Mouse (Mus musculus) MEL (cell line): ENCODE data around the gene Ccdc88c. TPM values are rescaled to one million over a fixed set of nuclear protein-coding genes. Genes with fewer than 3 reads are reported as not detected.
A peak's percentile ranks its signal among the peaks of the same experiment; 100 is the strongest.

Source experiments
- DNase-seq: peaks from one replicate; pipeline ENCODE4 v3.0.0; 2011; ENCODE audit warnings: low read depth, low spot score
- H3K27ac ChIP-seq: 2 replicates; pipeline ENCODE4 v1.5.1; 2012; ENCODE audit warnings: low read depth, mild to moderate bottlenecking, control low read depth, low read length, moderate library complexity; ENCODE audit not compliant: control insufficient read depth
- H3K27me3 ChIP-seq, 2 experiments: fragments of 150-350 bp in 1 of 2; sonication (generic) in 1 of 2; 2 replicates each; pipeline ENCODE4 v1.6.1; 2012; ENCODE audit warnings: low read length in 2 of 2, mild to moderate bottlenecking in 2 of 2, improper control_type of control experiment in 1 of 2, moderate library complexity in 1 of 2; ENCODE audit not compliant: insufficient read depth in 2 of 2, control insufficient read depth in 1 of 2
- H3K36me3 ChIP-seq, 2 experiments: 2 replicates each; pipeline ENCODE4 v1.6.1; 2012 to 2014; ENCODE audit warnings: low read length in 2 of 2, improper control_type of control experiment in 1 of 2, inconsistent platforms in 1 of 2, mild to moderate bottlenecking in 1 of 2; ENCODE audit not compliant: insufficient read depth in 2 of 2, control insufficient read depth in 1 of 2
- H3K4me1 ChIP-seq, 2 experiments: fragments of 150-350 bp in 1 of 2; sonication (generic) in 1 of 2; 2 replicates each; pipeline ENCODE4 v1.6.1; 2012; ENCODE audit warnings: low read length in 2 of 2, improper control_type of control experiment in 1 of 2, mild to moderate bottlenecking in 1 of 2; ENCODE audit not compliant: insufficient read depth in 2 of 2, control insufficient read depth in 1 of 2
- H3K4me3 ChIP-seq, 2 experiments: fragments of 150-350 bp in 1 of 2; sonication (generic) in 1 of 2; 2 replicates each; pipeline ENCODE4 v1.5.1; 2012; ENCODE audit warnings: low read depth in 2 of 2, low read length in 2 of 2, mild to moderate bottlenecking in 2 of 2, moderate library complexity in 2 of 2, control low read depth in 1 of 2, improper control_type of control experiment in 1 of 2; ENCODE audit not compliant: control insufficient read depth in 1 of 2, insufficient read depth in 1 of 2
- H3K79me2 ChIP-seq: 2 replicates; pipeline ENCODE4 v1.6.1; 2012; ENCODE audit warnings: mild to moderate bottlenecking, low read length, moderate library complexity; ENCODE audit not compliant: control insufficient read depth, poor library complexity, insufficient read depth
- H3K9ac ChIP-seq: 2 replicates; pipeline ENCODE4 v1.6.1; 2012; ENCODE audit warnings: low read depth, mild to moderate bottlenecking, control low read depth, low read length, moderate library complexity; ENCODE audit not compliant: control insufficient read depth, poor library complexity, severe bottlenecking
- H3K9me3 ChIP-seq: fragments of 150-350 bp; sonication (generic); replicated peaks from 2 replicates; pipeline ENCODE4 v1.6.1; 2012; ENCODE audit warnings: mild to moderate bottlenecking, low read length, improper control_type of control experiment, moderate library complexity; ENCODE audit not compliant: insufficient read depth
- BHLHE40 ChIP-seq: IDR thresholded peaks from 2 replicates; pipeline ENCODE4 v1.6.1; 2012; ENCODE audit warnings: low read depth, mild to moderate bottlenecking, inconsistent platforms, low read length, improper control_type of control experiment, borderline replicate concordance
- CTCF ChIP-seq, 3 experiments: IDR thresholded peaks in 2 of 3; conservative IDR thresholded peaks in 1 of 3; 2 replicates each; pipeline ENCODE4 v1.5.1; 2011 to 2012; ENCODE audit warnings: low read length in 3 of 3, low read depth in 2 of 3, mild to moderate bottlenecking in 2 of 3, improper control_type of control experiment in 1 of 3, inconsistent platforms in 1 of 3, mixed read lengths in 1 of 3, moderate library complexity in 1 of 3; ENCODE audit not compliant: control insufficient read depth in 1 of 3, insufficient read depth in 1 of 3, poor library complexity in 1 of 3, severe bottlenecking in 1 of 3
- ELF1 ChIP-seq: IDR thresholded peaks from 2 replicates; pipeline ENCODE4 v1.6.1; 2014; ENCODE audit warnings: low read depth, mild to moderate bottlenecking, inconsistent platforms, low read length, improper control_type of control experiment, moderate library complexity
- ETS1 ChIP-seq: IDR thresholded peaks from 2 replicates; pipeline ENCODE4 v1.6.1; 2012; ENCODE audit warnings: low read depth, mild to moderate bottlenecking, inconsistent platforms, low read length, improper control_type of control experiment, moderate library complexity
- GATA1 ChIP-seq: IDR thresholded peaks from 2 replicates; pipeline ENCODE4 v1.6.1; 2011; ENCODE audit warnings: low read depth, low read length, improper control_type of control experiment
- HCFC1 ChIP-seq: IDR thresholded peaks from 2 replicates; pipeline ENCODE4 v1.6.1; 2012; ENCODE audit warnings: low read depth, mild to moderate bottlenecking, inconsistent platforms, low read length, improper control_type of control experiment, moderate library complexity
- JUND ChIP-seq: IDR thresholded peaks from 2 replicates; pipeline ENCODE4 v1.6.1; 2011; ENCODE audit warnings: low read depth, mild to moderate bottlenecking, improper control_type of control experiment, low read length
- MAX ChIP-seq: IDR thresholded peaks from 2 replicates; pipeline ENCODE4 v1.6.1; 2011; ENCODE audit warnings: low read length, improper control_type of control experiment
- MAZ ChIP-seq: IDR thresholded peaks from 2 replicates; pipeline ENCODE4 v1.6.1; 2012; ENCODE audit warnings: low read depth, mild to moderate bottlenecking, inconsistent platforms, low read length, improper control_type of control experiment
- MEF2A ChIP-seq: IDR thresholded peaks from 2 replicates; pipeline ENCODE4 v1.6.1; 2014; ENCODE audit warnings: low read depth, mild to moderate bottlenecking, inconsistent platforms, low read length, improper control_type of control experiment; ENCODE audit not compliant: poor library complexity, insufficient replicate concordance, severe bottlenecking; ENCODE audit errors: extremely low read depth
- NELFE ChIP-seq: IDR thresholded peaks from 2 replicates; pipeline ENCODE4 v1.6.1; 2011; ENCODE audit warnings: low read depth, low read length, improper control_type of control experiment
- NRF1 ChIP-seq: IDR thresholded peaks from 2 replicates; pipeline ENCODE4 v1.6.1; 2014; ENCODE audit warnings: low read depth, mild to moderate bottlenecking, inconsistent platforms, low read length, improper control_type of control experiment, moderate library complexity; ENCODE audit not compliant: poor library complexity, insufficient read depth, severe bottlenecking
- POLR2A ChIP-seq, 2 experiments: IDR thresholded peaks; 2 replicates each; pipeline ENCODE4 v1.6.1; 2011 to 2012; ENCODE audit warnings: low read length in 2 of 2, mild to moderate bottlenecking in 2 of 2, control low read depth in 1 of 2, improper control_type of control experiment in 1 of 2, low read depth in 1 of 2, moderate library complexity in 1 of 2; ENCODE audit not compliant: control insufficient read depth in 1 of 2, insufficient read depth in 1 of 2, poor library complexity in 1 of 2
- POLR2AphosphoS2 ChIP-seq: IDR thresholded peaks from 2 replicates; pipeline ENCODE4 v1.6.1; 2011; ENCODE audit warnings: low read length, improper control_type of control experiment
- RCOR1 ChIP-seq: IDR thresholded peaks from 2 replicates; pipeline ENCODE4 v1.6.1; 2012; ENCODE audit warnings: low read depth, mild to moderate bottlenecking, inconsistent platforms, low read length, improper control_type of control experiment
- SMC3 ChIP-seq: IDR thresholded peaks from 2 replicates; pipeline ENCODE4 v1.6.1; 2011; ENCODE audit warnings: low read depth, low read length, improper control_type of control experiment
- TAL1 ChIP-seq: IDR thresholded peaks from 2 replicates; pipeline ENCODE4 v1.6.1; 2012; ENCODE audit warnings: mild to moderate bottlenecking, inconsistent platforms, low read length, moderate library complexity, mixed read lengths
- UBTF ChIP-seq: IDR thresholded peaks from 2 replicates; pipeline ENCODE4 v1.6.1; 2012; ENCODE audit warnings: low read depth, mild to moderate bottlenecking, inconsistent platforms, low read length, improper control_type of control experiment, moderate library complexity, borderline replicate concordance; ENCODE audit not compliant: insufficient read depth
- USF1 ChIP-seq: IDR thresholded peaks from 2 replicates; pipeline ENCODE4 v1.6.1; 2014; ENCODE audit warnings: low read depth, mild to moderate bottlenecking, inconsistent platforms, low read length, improper control_type of control experiment, moderate library complexity
- ZKSCAN1 ChIP-seq: IDR thresholded peaks from 2 replicates; pipeline ENCODE4 v1.6.1; 2012; ENCODE audit warnings: low read depth, mild to moderate bottlenecking, inconsistent platforms, low read length, improper control_type of control experiment, moderate library complexity
- ZMIZ1 ChIP-seq: IDR thresholded peaks from 2 replicates; pipeline ENCODE4 v1.6.1; 2012; ENCODE audit warnings: low read depth, mild to moderate bottlenecking, inconsistent platforms, low read length, improper control_type of control experiment, moderate library complexity
- ZNF384 ChIP-seq: IDR thresholded peaks from 2 replicates; pipeline ENCODE4 v1.6.1; 2012; ENCODE audit warnings: low read depth, mild to moderate bottlenecking, inconsistent platforms, low read length, improper control_type of control experiment
- polyA plus RNA-seq, 2 experiments: library from polyadenylated mRNA; stranded (reverse) in 1 of 2; unstranded in 1 of 2; fragments of >175 nt in 1 of 2; fragments of >200 nt in 1 of 2; gene quantifications; 2 replicates each; pipeline versions ENCODE4 v1.2.1 to v1.2.4; 2012; ENCODE audit warnings: low replicate concordance in 2 of 2, low read depth in 1 of 2; ENCODE audit not compliant: insufficient read length in 2 of 2, insufficient read depth in 1 of 2, missing spikeins in 1 of 2
- total RNA-seq: library from RNA; depleted of rRNA; stranded (reverse); fragments of 300-350 nt; gene quantifications from 2 replicates; pipeline ENCODE4 v1.2.3, GENCODE M21; 2012

The Ccdc88c gene
- total and polyA plus RNA-seq, 3 experiments: 8.7 to 15.3 TPM; not detected in 1

DNA sequence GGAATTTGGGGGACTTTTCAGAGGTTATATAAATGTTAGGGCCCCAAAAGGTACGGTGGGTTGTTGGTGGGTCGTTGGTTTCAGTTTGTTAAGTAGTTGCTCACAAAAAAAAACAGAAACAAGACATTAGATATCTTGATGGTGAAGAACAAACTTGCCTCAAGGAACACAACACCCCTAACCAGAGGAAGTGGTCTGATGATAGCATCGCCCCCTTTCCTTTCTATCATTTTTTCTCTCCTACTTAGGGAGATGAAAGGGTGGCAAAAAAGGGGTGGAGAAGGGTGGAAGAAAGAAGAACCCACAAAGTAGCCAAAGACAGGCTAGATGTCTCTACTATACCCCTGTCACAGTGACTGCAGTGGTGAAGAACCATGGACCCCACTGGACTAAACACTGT, 138.3 kb downstream of the Ccdc88c start:
- Histone ChIP-seq H3K4me1 (no peaks in the 10 kb centered on the region), H3K36me3 (peaks cover 0 to 3% of the 10 kb centered on the region in 2 experiments; a peak in 1 of 4 replicates), H3K9ac (no peak overlapping the region), H3K4me3 (no peak overlapping the region), H3K27me3 (peaks cover 4 to 7% of the 10 kb centered on the region in 2 experiments; a peak in 3 of 4 replicates), H3K79me2 (no peaks in the 10 kb centered on the region), H3K27ac (no peak overlapping the region), H3K9me3 (no peaks in the 10 kb centered on the region)
- peak; percentile 9 for DNase-seq
- 0 out of 2 replicates have a peak, but pooled peaks have one; percentile 7 for TF ChIP-seq ZNF384
- TF ChIP-seq ETS1: no peak
- TF ChIP-seq GATA1: no peak
- no peak for TF ChIP-seq UBTF

- no peak overlapping the region for H3K27ac ChIP-seq
- DNase-seq: no peak
- no peak for TF ChIP-seq JUND
- TF ChIP-seq POLR2AphosphoS2: no peak
- no peak for TF ChIP-seq POLR2A (IDR thresholded peaks at IDR 0.05; ENCODE audit: control insufficient read depth in 1 of 2, insufficient read depth in 1 of 2, low read depth in 1 of 2, low read length in 2 of 2, poor library complexity in 1 of 2)
- TF ChIP-seq MAZ: no peak
- TF ChIP-seq SMC3: no peak
- TF ChIP-seq ELF1: no peak
- TF ChIP-seq, all 39 proteins: peak for 0
These were observed 141.0 kb downstream of the Ccdc88c start for GRCm38 (mm10) chr12:100887801-100888258.

DNA sequence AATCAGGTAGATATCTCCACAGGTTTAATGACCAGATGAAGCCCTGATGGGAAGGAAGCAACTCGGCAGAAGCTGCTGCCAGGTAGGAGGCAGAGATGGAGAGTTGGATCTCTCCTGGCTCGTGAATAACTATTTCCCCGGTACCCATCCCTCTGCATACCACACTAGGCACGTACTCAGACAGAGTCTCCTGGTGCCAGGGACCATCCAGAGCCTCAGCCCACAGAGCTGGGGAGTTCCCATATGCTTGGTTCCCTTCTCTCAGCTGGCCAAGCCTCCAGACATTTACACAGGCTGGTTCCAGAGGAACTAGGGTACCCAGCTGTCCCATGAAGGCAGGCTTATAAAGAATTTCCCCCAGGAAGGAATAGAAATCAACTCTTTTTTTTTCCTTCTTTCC, 142.0 kb downstream of the Ccdc88c start:
- TF ChIP-seq ZMIZ1 (no peak), NELFE (no peak), HCFC1 (no peak), MAX (no peak), POLR2AphosphoS2 (no peak), ZKSCAN1 (no peak), JUND (no peak), MEF2A (no peak), RCOR1 (no peak), POLR2A (IDR thresholded peaks at IDR 0.05; ENCODE audit: control insufficient read depth in 1 of 2, insufficient read depth in 1 of 2, low read depth in 1 of 2, low read length in 2 of 2, poor library complexity in 1 of 2) (no peak), NRF1 (no peak), USF1 (no peak), SMC3 (no peak), TAL1 (no peak), CTCF (IDR thresholded peaks at IDR 0.05 in 2 of 3, conservative IDR thresholded peaks at IDR 0.05 in 1 of 3; ENCODE audit: control insufficient read depth in 1 of 3, insufficient read depth in 1 of 3, low read depth in 2 of 3, low read length in 3 of 3, poor library complexity in 1 of 3, severe bottlenecking in 1 of 3) (no peak), BHLHE40 (no peak)
- TF ChIP-seq, all 39 proteins: peak for 0
- H3K27ac ChIP-seq: no peak overlapping the region

More at GRCm38 (mm10) chr12:100887801-100888258, 141.0 kb downstream of the Ccdc88c start:
- Histone ChIP-seq H3K4me3 (no peak overlapping the region), H3K9me3 (no peaks in the 10 kb centered on the region), H3K79me2 (no peaks in the 10 kb centered on the region), H3K4me1 (no peaks in the 10 kb centered on the region), H3K27me3 (peaks cover 4 to 7% of the 10 kb centered on the region in 2 experiments; a peak in 3 of 4 replicates), H3K9ac (no peak overlapping the region), H3K36me3 (peaks cover 0 to 3% of the 10 kb centered on the region in 2 experiments; a peak in 1 of 4 replicates)

More for the DNA sequence above, 142.0 kb downstream of the Ccdc88c start:
- H3K9me3 ChIP-seq: no peaks in the 10 kb centered on the region
- H3K79me2 ChIP-seq: no peaks in the 10 kb centered on the region
- H3K4me1 ChIP-seq: no peaks in the 10 kb centered on the region
- no peak for DNase-seq
- H3K27me3 ChIP-seq: peaks cover 4 to 7% of the 10 kb centered on the region in 2 experiments; a peak in 3 of 4 replicates
- H3K9ac ChIP-seq: no peak overlapping the region
- no peak overlapping the region for H3K4me3 ChIP-seq
- peaks cover 0 to 3% of the 10 kb centered on the region in 2 experiments; a peak in 1 of 4 replicates for H3K36me3 ChIP-seq
